In genomic region chr14:121963251-121963941, GRCm38 (mm10) we compare ENCODE assay signal across 9 mouse cellular contexts. TPM values are rescaled to one million over a fixed set of nuclear protein-coding genes. Genes with fewer than 3 reads are reported as not detected.
A peak's percentile ranks its signal among the peaks of the same experiment; 100 is the strongest.
DNase-seq lines count a peak whose midpoint lies in the region; ATAC-seq and TF ChIP-seq lines count a peak whose summit lies in the region.
"Had no signal": no experiment of that assay in that cellular context is flagged by ENCODE, and none has a peak within 500 bp of the region (broad histone marks: within the 10 kb centered on the region; RNA-seq: fewer than 3 reads in every experiment).

No protein-coding gene starts in this region.

- H3K36me3 ChIP-seq in hindbrain, embryonic 10.5 days, result no peaks in the 10 kb centered on the region
- H3K36me3 ChIP-seq in hindbrain, embryonic 12.5 days, result no peaks in the 10 kb centered on the region
- peaks cover 0 to 13% of the 10 kb centered on the region in 2 experiments for H3K36me3 ChIP-seq in CH12.LX (replicated peaks in 1 of 2; ENCODE audit: control insufficient read depth in 1 of 2, insufficient read depth in 1 of 2, low read length in 1 of 2)
- H3K36me3 ChIP-seq in forebrain, embryonic 14.5 days (ENCODE audit: control insufficient read depth, insufficient read depth, low read length), result no peaks in the 10 kb centered on the region
- no peaks in the 10 kb centered on the region for H3K36me3 ChIP-seq in limb, embryonic 13.5 days

- in situ Hi-C loops in CH12.LX (cut with MboI; ENCODE audit: low pct_ligation_motif_present, low pct_unique_long_range_greater_than_20kb, low sequenced_read_pairs), result no loop called here

- H3K27ac ChIP-seq in hindbrain, embryonic 10.5 days, result 0 out of 2 replicates have a peak overlapping the region, but pooled peaks have one; percentile 9
- H3K27ac ChIP-seq in hindbrain, embryonic 12.5 days, result no peak overlapping the region
- no peak overlapping the region for H3K27ac ChIP-seq in CH12.LX (ENCODE audit: insufficient read depth, low read depth)
- H3K27ac ChIP-seq in forebrain, embryonic 14.5 days (ENCODE audit: low read depth, low read length), result no peak overlapping the region
- peak overlapping the region; percentile 16; the same call in 1 of the 2 replicates for H3K27ac ChIP-seq in limb, embryonic 13.5 days

- H3K4me3 ChIP-seq in hindbrain, embryonic 10.5 days, result no peak overlapping the region
- H3K4me3 ChIP-seq in hindbrain, embryonic 12.5 days, result no peak overlapping the region
- peak overlapping the region; percentile 13 to 70 (median 51) for H3K4me3 ChIP-seq in CH12.LX (replicated peaks in 1 of 3; ENCODE audit: low read depth in 2 of 3, low read length in 2 of 3, poor library complexity in 1 of 3)
- no peak overlapping the region for H3K4me3 ChIP-seq in forebrain, embryonic 14.5 days (ENCODE audit: low read depth, low read length)
- no peak overlapping the region for H3K4me3 ChIP-seq in limb, embryonic 13.5 days

- TF ChIP-seq RAD21 in CH12.LX (IDR thresholded peaks at IDR 0.05; ENCODE audit: low read depth, low read length), result no peak

- H3K79me2 ChIP-seq in CH12.LX (replicated peaks; ENCODE audit: control insufficient read depth, extremely low read depth, insufficient read depth, poor library complexity, severe bottlenecking), result peaks cover 3% of the 10 kb centered on the region

- H3K4me1 ChIP-seq in hindbrain, embryonic 10.5 days (replicated peaks), result peaks cover 12% of the 10 kb centered on the region; the same call in 1 of the 2 replicates
- H3K4me1 ChIP-seq in hindbrain, embryonic 12.5 days, result no peaks in the 10 kb centered on the region
- H3K4me1 ChIP-seq in CH12.LX (ENCODE audit: control insufficient read depth in 1 of 2, insufficient read depth in 2 of 2), result peaks cover 31 to 67% of the 10 kb centered on the region in 2 experiments
- H3K4me1 ChIP-seq in forebrain, embryonic 14.5 days (ENCODE audit: control insufficient read depth, insufficient read depth, low read length), result peaks cover 8% of the 10 kb centered on the region
- peaks cover 12% of the 10 kb centered on the region for H3K4me1 ChIP-seq in limb, embryonic 13.5 days

- no peak overlapping the region for H3K9ac ChIP-seq in hindbrain, embryonic 12.5 days
- no peak overlapping the region for H3K9ac ChIP-seq in CH12.LX (ENCODE audit: insufficient read depth, low read depth)
- no peak overlapping the region for H3K9ac ChIP-seq in forebrain, embryonic 14.5 days (ENCODE audit: low read length)
- H3K9ac ChIP-seq in limb, embryonic 13.5 days, result no peak overlapping the region

- no peak for TF ChIP-seq POLR2A in CH12.LX (IDR thresholded peaks at IDR 0.05; ENCODE audit: low read depth, low read length)

- no peak for ATAC-seq in hindbrain, embryonic 12.5 days (ENCODE audit: low FRiP score)
- ATAC-seq in forebrain, embryonic 14.5 days, result peak; percentile 82
- ATAC-seq in limb, embryonic 13.5 days (ENCODE audit: low FRiP score, low read depth), result no peak

- no peak for TF ChIP-seq EP300 in CH12.LX (IDR thresholded peaks at IDR 0.05; ENCODE audit: low read length)

- no peak for TF ChIP-seq CTCF in CH12.LX (conservative IDR thresholded peaks at IDR 0.05 in 1 of 2, IDR thresholded peaks at IDR 0.05 in 1 of 2; ENCODE audit: low read depth in 2 of 2, low read length in 2 of 2)

- no peaks in the 10 kb centered on the region for H3K27me3 ChIP-seq in hindbrain, embryonic 10.5 days (ENCODE audit: insufficient read depth, poor library complexity, severe bottlenecking)
- H3K27me3 ChIP-seq in hindbrain, embryonic 12.5 days, result no peaks in the 10 kb centered on the region
- H3K27me3 ChIP-seq in CH12.LX (replicated peaks), result no peaks in the 10 kb centered on the region
- no peaks in the 10 kb centered on the region for H3K27me3 ChIP-seq in forebrain, embryonic 14.5 days (replicated peaks; ENCODE audit: control insufficient read depth, insufficient read depth, low read length)
- no peaks in the 10 kb centered on the region for H3K27me3 ChIP-seq in limb, embryonic 13.5 days

- dilution Hi-C loops in CH12.LX (cut with MboI; ENCODE audit: extremely low pct_ligation_motif_present, extremely low pct_unique_long_range_greater_than_20kb, low sequenced_read_pairs), result no loop called here

- no peaks in the 10 kb centered on the region for H3K9me3 ChIP-seq in hindbrain, embryonic 10.5 days
- H3K9me3 ChIP-seq in hindbrain, embryonic 12.5 days (replicated peaks), result no peaks in the 10 kb centered on the region
- H3K9me3 ChIP-seq in CH12.LX (replicated peaks; ENCODE audit: low read length), result no peaks in the 10 kb centered on the region
- H3K9me3 ChIP-seq in forebrain, embryonic 14.5 days (replicated peaks; ENCODE audit: control insufficient read depth, low read length), result no peaks in the 10 kb centered on the region
- no peaks in the 10 kb centered on the region for H3K9me3 ChIP-seq in limb, embryonic 13.5 days

- no peak overlapping the region for H3K4me2 ChIP-seq in hindbrain, embryonic 12.5 days (replicated peaks)
- H3K4me2 ChIP-seq in CH12.LX (ENCODE audit: insufficient read depth, low read depth, poor library complexity, severe bottlenecking), result no peak overlapping the region
- H3K4me2 ChIP-seq in forebrain, embryonic 14.5 days (ENCODE audit: low read length), result no peak overlapping the region
- peak overlapping the region; percentile 7; the same call in 1 of the 2 replicates for H3K4me2 ChIP-seq in limb, embryonic 13.5 days (replicated peaks)

- WGBS in hindbrain, embryonic 10.5 days, result 90% methylated on average over 9 of the region's 9 CpGs
- WGBS in hindbrain, embryonic 12.5 days, result 82% methylated on average over 9 of the region's 9 CpGs
- WGBS in forebrain, embryonic 14.5 days, result 54% methylated on average over 9 of the region's 9 CpGs
- 56% methylated on average over 9 of the region's 9 CpGs for WGBS in limb, embryonic 13.5 days

- no peak for DNase-seq in hindbrain, embryonic 10.5 days (ENCODE audit: low spot score)
- DNase-seq in CH12.LX (ENCODE audit: extremely low read depth), result no peak
- peak; percentile 76 for DNase-seq in forebrain, embryonic 14.5 days (ENCODE audit: low spot score)
- no peak for DNase-seq in urinary bladder, adult 18-20 months (ENCODE audit: low spot score in 2 of 2)
- no peak for DNase-seq in cerebellum, adult 18-20 months
- DNase-seq in urinary bladder, adult 2 months (ENCODE audit: low spot score), result no peak
- DNase-seq: layer of hippocampus, adult 9-11 months had no signal

TF ChIP-seq in CH12.LX, 34 proteins besides CTCF, POLR2A, EP300 and RAD21:
- TF ChIP-seq JUND (conservative IDR thresholded peaks at IDR 0.05; ENCODE audit: low read depth, low read length), result no peak
- no peak for TF ChIP-seq GABPA (IDR thresholded peaks at IDR 0.05; ENCODE audit: insufficient replicate concordance, low read depth, low read length)
- TF ChIP-seq ELF1 (IDR thresholded peaks at IDR 0.05; ENCODE audit: low read depth, low read length), result no peak
- TF ChIP-seq ZNF384 (IDR thresholded peaks at IDR 0.05; ENCODE audit: low read depth, low read length), result no peak

RNA-seq across cellular contexts. Expression of gene Gpr183, which starts 1.6 kb away (rescaled TPM):
- polyA plus RNA-seq in hindbrain, embryonic 10.5 days (2016; fragmentation: Nextera tagmentation; extraction: Ambion mirVana), result 2.0 and 2.4 TPM in 2 replicates
- polyA plus RNA-seq in hindbrain, embryonic 12.5 days (2016; fragmentation: Nextera tagmentation; extraction: Ambion mirVana), result 2.0 and 2.1 TPM in 2 replicates
- 3.6 and 4.0 TPM in 2 replicates for total RNA-seq in CH12.LX (2012; rRNA removed)
- total RNA-seq in CH12.LX (2014; rRNA removed), result 16.2 and 16.3 TPM in 2 replicates
- polyA plus RNA-seq in CH12.LX (2012; ENCODE audit: insufficient read length, low read depth), result 8.3 and 8.7 TPM in 2 replicates
- 0.74 and 1.1 TPM in 2 replicates for polyA plus RNA-seq in forebrain, embryonic 14.5 days (2014; fragmentation: Nextera tagmentation; extraction: Ambion mirVana)
- 3.2 and 4.9 TPM in 2 replicates for polyA plus RNA-seq in limb, embryonic 13.5 days (2015; fragmentation: Nextera tagmentation; extraction: Ambion mirVana)
- polyA plus RNA-seq in urinary bladder, adult 2 months (2012; rRNA removed), result 2.4 and 3.2 TPM in 2 replicates

RNA-seq across cellular contexts. Expression of gene Gpr18, which starts 47.8 kb away (rescaled TPM):
- polyA plus RNA-seq in hindbrain, embryonic 10.5 days (2016; fragmentation: Nextera tagmentation; extraction: Ambion mirVana), result 0.20 and 0.21 TPM in 2 replicates
- polyA plus RNA-seq in hindbrain, embryonic 12.5 days (2016; fragmentation: Nextera tagmentation; extraction: Ambion mirVana), result 0.21 TPM in 1 of 2 replicates, not detected in the other
- total RNA-seq in CH12.LX (2012; rRNA removed) (26.8 and 33.5 TPM in 2 replicates), CH12.LX (2014; rRNA removed) (32.5 and 37.0 TPM in 2 replicates)
- polyA plus RNA-seq in CH12.LX (2012; ENCODE audit: insufficient read length, low read depth), result 37.8 and 46.2 TPM in 2 replicates
- not detected in 2 replicates for polyA plus RNA-seq in forebrain, embryonic 14.5 days (2014; fragmentation: Nextera tagmentation; extraction: Ambion mirVana)
- polyA plus RNA-seq in limb, embryonic 13.5 days (2015; fragmentation: Nextera tagmentation; extraction: Ambion mirVana), result 0.20 and 0.37 TPM in 2 replicates
- 0.40 and 0.71 TPM in 2 replicates for polyA plus RNA-seq in urinary bladder, adult 2 months (2012; rRNA removed)

Comparison
In these comparisons a context has a peak if more than half of its experiments do, and no peak if none do; other contexts are left out.
1. H3K27ac ChIP-seq: peak in hindbrain, embryonic 10.5 days (single experiment) and limb, embryonic 13.5 days (single experiment); none in hindbrain, embryonic 12.5 days (single experiment), CH12.LX (single experiment) and forebrain, embryonic 14.5 days (single experiment).
2. H3K4me3 ChIP-seq: peak in CH12.LX (3 of 3); none in hindbrain, embryonic 10.5 days (single experiment), hindbrain, embryonic 12.5 days (single experiment), forebrain, embryonic 14.5 days (single experiment) and limb, embryonic 13.5 days (single experiment).
3. RNA of gene Gpr18, which starts 47.8 kb away (polyA plus RNA-seq): 37.8 to 46.2 TPM in CH12.LX; 0.40 to 0.71 TPM in urinary bladder, adult 2 months, 0.20 to 0.37 TPM in limb, embryonic 13.5 days, 0.20 to 0.21 TPM in hindbrain, embryonic 10.5 days, 0.21 TPM in hindbrain, embryonic 12.5 days and not detected in forebrain, embryonic 14.5 days; every median in the first group is over 10 times any median in the second.